Mouse (Mus musculus) kidney, postnatal 36 days (tissue): ENCODE measurements around the gene Xylt1.

Experiments used
- DNase-seq, 2 experiments: peaks; one replicate each; pipeline ENCODE4 v3.0.0; 2021 to 2022; ENCODE audit warnings: mixed read lengths in 2 of 2

Gene Xylt1

GRCm38 (mm10) chr7:117622769-117623168 is 242.0 kb downstream of the Xylt1 start:
- peak; percentile 29 to 80 for DNase-seq

GRCm38 (mm10) chr7:117628791-117629190 is 248.0 kb downstream of the Xylt1 start:
- DNase-seq, result peak; percentile 84 to 89

DNA sequence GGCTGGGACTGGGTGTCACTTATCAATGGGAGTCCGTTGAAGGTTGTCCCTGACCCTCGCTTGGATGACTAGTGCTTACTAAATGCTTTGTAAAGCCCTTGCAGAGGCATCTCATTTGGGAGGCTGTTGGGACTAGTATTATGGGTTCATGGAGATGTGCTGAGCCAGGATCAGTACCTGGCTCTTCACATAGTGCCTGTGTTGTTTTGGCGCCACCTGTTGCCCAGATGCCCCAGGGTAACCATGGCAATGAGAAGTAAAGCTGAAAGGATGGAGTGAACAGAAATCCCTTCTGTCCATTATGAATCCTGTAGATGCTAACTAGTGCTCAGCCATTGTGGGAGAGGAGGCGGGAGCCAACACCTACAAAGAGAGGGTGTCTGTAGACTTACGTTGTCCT is 249.9 kb downstream of the Xylt1 start:
- peak; percentile 54 to 82 for DNase-seq

- no peak for DNase-seq
Observed at GRCm38 (mm10) chr7:117635584-117635983, 254.8 kb downstream of the Xylt1 start.

DNA sequence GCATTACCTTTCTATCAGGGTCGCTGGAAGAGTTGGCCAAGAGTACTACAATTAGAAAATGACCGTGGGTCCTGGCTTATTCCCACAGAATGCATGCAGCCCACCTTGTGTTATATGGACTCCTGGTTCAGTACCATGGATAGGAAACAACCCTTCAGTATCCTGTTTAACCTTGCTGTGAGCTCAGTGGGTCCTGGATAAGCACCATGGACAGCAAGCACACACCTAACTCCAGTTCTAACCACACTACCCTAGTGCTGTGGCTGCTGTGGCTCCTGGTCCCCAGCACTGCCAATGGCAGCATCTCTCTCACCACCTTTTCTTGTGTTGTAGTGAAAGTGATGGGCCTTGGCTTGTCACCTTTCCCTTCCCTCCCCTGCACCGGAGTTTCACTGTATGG is 255.9 kb downstream of the Xylt1 start:
- DNase-seq, result no peak

- DNase-seq, result no peak
Observed at GRCm38 (mm10) chr7:117637997-117638396, 257.2 kb downstream of the Xylt1 start.

DNA sequence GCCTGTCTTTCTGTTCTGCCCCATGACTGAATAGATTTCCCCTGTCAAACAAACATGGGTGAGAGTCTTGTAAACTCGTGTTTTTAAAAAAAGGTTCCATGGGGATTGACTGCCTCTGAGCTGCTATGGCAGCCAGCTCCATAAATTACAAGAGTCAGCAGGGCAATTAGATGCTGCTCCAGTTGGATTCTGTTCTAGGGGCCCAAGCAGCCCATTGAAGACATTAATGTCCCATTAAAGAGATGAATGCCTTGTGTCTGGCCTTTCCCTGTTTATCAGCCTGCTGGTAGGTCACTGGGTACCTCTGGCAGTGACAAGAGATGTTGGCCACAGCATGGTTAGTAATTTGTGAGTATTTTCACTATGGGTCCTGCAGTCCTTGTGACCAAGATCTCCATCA is 271.9 kb downstream of the Xylt1 start:
- no peak for DNase-seq

DNA sequence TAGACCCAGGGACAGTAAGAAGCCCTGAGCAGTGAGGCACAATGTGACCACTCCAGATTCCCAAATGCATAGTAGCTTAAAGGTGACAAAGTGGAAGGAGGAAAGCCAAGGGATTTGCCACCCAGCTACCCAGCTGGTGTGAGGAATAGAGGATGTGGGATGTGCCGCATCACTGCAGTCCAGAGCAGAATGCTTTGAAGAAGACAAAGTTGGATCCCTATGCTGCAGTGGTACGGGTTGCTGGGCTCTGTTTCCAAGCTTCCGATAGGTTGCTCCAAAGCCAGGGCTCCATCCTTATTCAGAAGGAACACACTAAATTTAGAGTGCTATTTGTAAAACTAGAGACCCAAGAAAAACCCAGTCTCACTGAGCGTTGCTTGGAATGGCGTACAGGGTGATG is 275.0 kb downstream of the Xylt1 start:
- DNase-seq, result no peak

DNA sequence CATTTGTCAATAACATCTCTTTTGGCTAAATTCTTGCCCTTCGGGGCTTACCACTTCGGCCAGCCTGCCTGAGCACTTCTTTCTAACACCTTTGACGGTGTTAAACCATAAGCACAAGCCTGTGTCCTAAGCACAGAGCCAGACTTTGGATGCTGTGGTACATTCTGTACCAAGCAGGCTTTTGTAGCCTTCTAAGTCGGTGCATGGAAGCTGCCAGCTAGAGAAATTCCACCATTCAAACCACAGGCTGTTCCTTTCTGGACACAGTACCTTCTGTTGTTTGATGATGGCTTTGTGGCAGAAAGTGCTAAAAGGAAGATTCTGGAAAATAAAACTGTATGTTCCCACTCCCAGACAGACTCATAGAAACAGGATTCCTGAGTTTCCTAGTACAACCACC is 277.4 kb downstream of the Xylt1 start:
- no peak for DNase-seq

DNA sequence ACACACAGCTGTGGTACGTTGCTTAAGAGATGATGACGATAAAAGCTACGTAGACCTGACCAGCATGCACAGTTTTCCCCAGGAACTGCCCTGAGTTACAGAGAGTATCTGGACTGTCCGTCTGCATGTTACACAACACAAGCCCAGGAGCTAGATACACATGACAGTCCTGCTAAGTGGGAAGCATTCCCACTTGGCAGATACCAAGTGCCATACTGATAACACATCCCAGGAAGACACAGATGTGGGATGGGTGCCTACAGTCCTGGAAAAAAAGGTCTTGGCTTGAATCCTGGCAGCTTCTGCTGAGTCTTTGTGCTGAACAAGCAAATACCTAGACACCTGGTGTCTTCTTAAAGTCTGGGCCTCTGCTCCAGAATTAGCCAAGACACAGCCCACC is 278.0 kb downstream of the Xylt1 start:
- DNase-seq, result no peak

DNA sequence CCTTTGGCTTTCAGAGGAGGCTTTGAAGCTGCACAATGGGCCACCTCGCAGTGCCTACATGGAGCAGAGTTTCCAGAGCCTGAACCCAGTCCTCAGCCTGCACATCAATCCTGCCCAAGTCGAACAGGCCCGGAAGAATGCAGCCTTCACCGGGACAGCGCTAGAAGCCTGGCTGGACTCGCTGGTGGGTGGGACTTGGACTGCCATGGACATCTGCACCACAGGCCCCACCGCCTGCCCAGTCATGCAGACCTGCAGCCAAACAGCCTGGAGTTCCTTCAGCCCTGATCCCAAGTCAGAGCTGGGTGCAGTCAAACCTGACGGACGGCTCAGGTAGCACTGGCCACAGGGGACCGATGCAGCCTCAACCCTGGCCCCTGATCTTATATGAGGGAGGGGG is 286.5 kb downstream of the Xylt1 start:
- DNase-seq, result no peak

GRCm38 (mm10) chr7:117668226-117668625 is 287.4 kb downstream of the Xylt1 start:
- no peak for DNase-seq

DNA sequence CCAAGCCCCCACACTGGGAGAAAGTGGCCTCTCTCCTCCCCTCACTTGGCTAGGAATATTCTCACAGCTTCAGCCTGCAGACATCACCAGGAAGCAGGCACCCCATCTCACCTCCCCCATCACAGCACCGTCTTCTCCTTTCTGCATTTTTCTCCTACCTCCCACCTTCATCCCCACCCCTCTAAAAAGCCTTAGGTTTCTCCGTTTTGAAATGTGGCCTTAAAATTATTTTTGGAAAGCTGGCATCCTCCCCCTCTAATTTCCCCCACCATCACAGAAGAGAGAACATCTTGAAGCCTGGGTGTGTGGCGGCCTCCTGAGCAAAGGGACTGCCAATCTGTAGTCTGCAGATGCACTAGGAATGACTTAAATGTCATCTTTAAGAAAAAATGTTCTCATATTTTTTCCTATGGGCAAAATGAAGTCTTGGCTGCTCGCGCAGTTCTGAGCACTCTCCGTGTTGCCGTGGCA is 291.4 kb downstream of the Xylt1 start:
- DNase-seq, result no peak

DNA sequence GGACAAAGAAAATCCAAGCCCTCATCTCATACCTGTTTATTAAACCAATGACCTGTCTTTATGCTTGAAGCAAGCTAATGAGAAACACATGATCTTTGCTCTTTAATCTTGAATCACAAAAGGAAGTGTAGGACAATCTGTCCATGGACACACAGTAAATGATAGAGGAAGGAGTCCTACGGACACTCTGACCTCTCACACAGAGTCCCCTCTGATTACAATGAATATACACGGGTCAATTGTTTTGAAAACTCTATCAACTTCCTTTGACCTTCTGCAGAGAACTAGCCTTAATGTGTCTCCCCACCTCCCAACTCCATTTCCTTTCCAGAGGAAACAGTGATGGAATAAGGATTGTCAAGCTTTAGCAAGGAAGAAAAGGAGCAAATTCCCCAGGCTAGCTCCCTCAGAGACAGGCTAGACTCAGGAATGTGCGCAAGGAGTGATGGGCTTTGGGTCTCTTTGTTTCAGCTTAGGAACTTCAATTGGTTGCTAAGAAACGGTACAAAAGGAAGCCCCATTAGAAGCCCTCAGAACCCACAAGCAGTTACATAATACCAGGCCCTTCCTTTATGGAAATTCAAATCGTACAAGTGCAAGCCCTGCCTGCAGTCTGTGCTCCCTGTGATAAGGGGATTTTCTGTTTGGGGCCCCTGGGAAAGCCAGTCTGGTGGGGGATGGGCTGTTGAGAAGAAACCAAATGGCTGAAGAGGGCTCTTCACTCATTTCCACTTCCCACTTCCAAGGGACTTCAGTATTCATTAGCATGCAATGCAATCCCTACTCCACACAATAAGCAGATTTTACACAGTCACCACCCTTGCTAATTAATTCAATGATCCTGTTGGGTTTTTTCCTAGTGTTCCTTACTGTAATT is 305.6 kb downstream of the Xylt1 start:
- no peak for DNase-seq

GRCm38 (mm10) chr7:117686997-117687302 is 306.2 kb downstream of the Xylt1 start:
- no peak for DNase-seq

GRCm38 (mm10) chr7:117695612-117696011 is 314.8 kb downstream of the Xylt1 start:
- peak; percentile 1 to 35 for DNase-seq

DNA sequence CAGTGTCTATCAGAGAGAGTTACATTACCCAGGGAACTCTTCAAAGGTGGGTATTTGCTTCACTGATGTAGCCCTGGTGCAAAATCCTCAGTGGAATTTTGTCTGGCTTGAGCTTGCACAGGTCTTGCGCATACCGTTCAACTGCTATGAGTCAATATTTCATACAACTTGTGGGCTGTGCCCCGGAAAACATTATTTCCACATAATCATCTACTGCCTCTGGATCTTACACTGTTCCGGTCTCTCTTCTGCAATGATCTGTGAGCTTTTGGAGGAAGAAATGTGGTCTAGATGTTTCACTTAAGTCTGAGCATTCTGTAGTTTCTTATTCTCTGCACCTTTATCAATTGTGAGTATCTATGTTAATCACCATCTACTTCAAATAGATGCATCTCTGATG is 316.9 kb downstream of the Xylt1 start:
- no peak for DNase-seq

GRCm38 (mm10) chr7:117698551-117699114 is 317.9 kb downstream of the Xylt1 start:
- DNase-seq, result no peak

GRCm38 (mm10) chr7:117699343-117699985 is 318.7 kb downstream of the Xylt1 start:
- no peak for DNase-seq

- DNase-seq, result no peak
Observed at GRCm38 (mm10) chr7:117700066-117700465, 319.3 kb downstream of the Xylt1 start.

DNA sequence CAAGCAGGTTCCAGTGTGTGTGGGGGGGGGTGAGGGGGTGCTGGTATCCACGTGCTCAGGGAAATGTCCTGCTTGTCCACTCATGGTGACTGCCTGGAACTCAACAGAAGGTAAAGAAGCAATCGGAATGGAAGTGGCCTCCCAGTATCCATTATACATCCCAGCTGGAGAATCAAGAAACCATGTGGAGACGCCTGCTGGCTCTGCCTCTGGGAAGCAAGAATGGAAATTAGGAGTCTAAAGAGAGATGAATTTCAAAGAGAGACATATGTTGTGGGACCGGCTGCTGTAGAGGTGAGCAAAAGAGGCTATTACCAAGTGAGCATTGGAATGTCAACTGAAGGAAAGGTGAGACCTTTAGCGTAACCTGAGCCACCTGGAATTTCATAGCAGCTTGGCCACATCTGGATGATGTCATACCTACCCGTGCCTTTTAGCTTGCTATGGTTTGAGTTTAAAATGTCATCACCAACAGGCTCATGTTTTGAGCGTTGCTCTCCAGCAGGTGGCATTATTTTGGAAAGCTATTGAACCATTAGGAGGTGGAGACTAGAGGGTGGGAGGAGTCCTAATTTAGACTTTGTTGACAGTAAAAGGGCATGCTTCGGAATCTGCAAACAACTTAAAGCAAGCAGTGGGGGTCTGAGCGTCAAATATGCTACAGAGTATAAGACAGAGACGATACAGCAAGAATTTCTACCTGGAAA is 329.3 kb downstream of the Xylt1 start:
- no peak for DNase-seq

DNA sequence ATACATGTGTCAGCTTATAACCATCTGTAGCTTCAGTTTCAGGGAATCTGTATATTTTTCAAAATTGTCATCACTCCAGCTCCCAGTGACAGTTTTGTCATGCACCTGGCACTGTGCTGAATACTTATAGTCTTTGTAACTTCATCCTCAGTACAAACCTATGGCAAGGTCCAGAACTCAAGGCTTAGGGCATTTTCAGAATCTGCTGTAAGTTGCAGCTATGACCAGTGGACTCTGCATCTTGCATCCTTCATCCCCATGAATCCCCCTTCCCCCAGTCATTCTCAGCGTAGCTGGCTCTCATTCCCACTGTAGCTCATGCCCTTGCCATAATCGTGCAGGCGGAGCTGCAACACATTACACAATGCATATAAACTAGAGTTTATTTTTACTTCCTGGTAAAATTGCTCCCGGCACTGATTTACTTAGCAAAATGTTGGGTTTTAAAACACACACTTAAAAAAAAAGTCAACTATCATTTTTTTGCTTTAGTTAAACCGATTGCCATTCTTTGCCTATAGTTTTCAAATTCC is 336.2 kb downstream of the Xylt1 start:
- no peak for DNase-seq

DNA sequence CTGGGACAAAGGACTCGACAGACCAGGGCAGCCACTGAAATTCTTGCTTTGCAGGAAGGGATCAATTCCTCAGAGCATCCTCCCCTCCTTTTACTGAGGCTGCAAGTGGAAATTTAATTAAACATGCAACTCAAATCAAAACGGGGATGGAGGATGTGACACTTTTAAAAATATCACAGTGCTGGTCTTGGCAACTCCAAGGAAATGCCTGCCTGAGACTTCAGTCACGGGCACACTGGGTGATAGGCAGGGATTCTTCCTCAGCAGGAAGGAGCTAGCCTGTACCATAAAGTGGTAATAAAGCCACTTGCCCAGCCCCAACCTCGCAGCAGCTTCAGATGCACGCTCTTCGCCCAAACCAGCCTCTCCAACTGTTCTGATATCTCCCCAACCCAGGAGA is 339.6 kb downstream of the Xylt1 start:
- no peak for DNase-seq
